Mouse (Mus musculus) liver, embryonic 14.5 days (tissue): ENCODE data around the gene Disc1. TPM values are rescaled to one million over a fixed set of nuclear protein-coding genes. Genes with fewer than 3 reads are reported as not detected.

Source experiments
- ATAC-seq: fragments of 200-750 bp; cut with Nextera tagmentation; 2 replicates; pipeline ENCODE4 v1.8.0; 2017; ENCODE audit warnings: moderate number of reproducible peaks, mild to moderate bottlenecking, moderate library complexity; ENCODE audit not compliant: insufficient read depth
- DNase-seq, 3 experiments: peaks; one replicate each; pipeline ENCODE4 v3.0.0-alpha.2; 2012 to 2013; ENCODE audit warnings: low read depth in 3 of 3, low spot score in 3 of 3
- H3K27ac ChIP-seq: fragments of 300-500 bp; sonication (generic); 2 replicates; pipeline ENCODE4 v1.5.1; 2014; ENCODE audit warnings: moderate library complexity, mild to moderate bottlenecking, control low read depth, inconsistent platforms
- H3K27me3 ChIP-seq: fragments of 300-500 bp; sonication (generic); 2 replicates; pipeline ENCODE4 v1.6.1; 2014; ENCODE audit warnings: mild to moderate bottlenecking, low read length, moderate library complexity; ENCODE audit not compliant: control insufficient read depth, insufficient read depth
- H3K36me3 ChIP-seq: fragments of 300-500 bp; sonication (generic); replicated peaks from 2 replicates; pipeline ENCODE4 v1.6.1; 2014; ENCODE audit warnings: low read depth; ENCODE audit not compliant: control insufficient read depth, insufficient read depth
- H3K4me1 ChIP-seq, 2 experiments: fragments of 200-500 bp in 1 of 2; fragments of 300-500 bp in 1 of 2; sonication (generic) in 1 of 2; replicated peaks; 2 replicates each; pipeline ENCODE4 v1.6.1; 2012 to 2014; ENCODE audit warnings: antibody characterized with exemption in 1 of 2, inconsistent platforms in 1 of 2, low read length in 1 of 2; ENCODE audit not compliant: control insufficient read depth in 2 of 2, insufficient read depth in 2 of 2
- H3K4me2 ChIP-seq: fragments of 300-500 bp; sonication (generic); 2 replicates; pipeline ENCODE4 v1.6.1; 2014; ENCODE audit warnings: low read depth, mild to moderate bottlenecking, control low read depth, moderate library complexity
- H3K4me3 ChIP-seq, 2 experiments: fragments of 200-500 bp in 1 of 2; fragments of 300-500 bp in 1 of 2; sonication (generic) in 1 of 2; 2 replicates each; pipeline ENCODE4 v1.5.1; 2012 to 2014; ENCODE audit warnings: low read depth in 2 of 2, low read length in 2 of 2, mild to moderate bottlenecking in 2 of 2, control low read depth in 1 of 2, inconsistent platforms in 1 of 2, moderate library complexity in 1 of 2; ENCODE audit not compliant: insufficient read depth in 1 of 2
- H3K9ac ChIP-seq: fragments of 300-500 bp; sonication (generic); replicated peaks from 2 replicates; pipeline ENCODE4 v1.6.1; 2014; ENCODE audit warnings: mild to moderate bottlenecking, control low read depth, moderate library complexity
- H3K9me3 ChIP-seq: fragments of 300-500 bp; sonication (generic); 2 replicates; pipeline ENCODE4 v1.6.1; 2016; ENCODE audit warnings: low read length, mixed read lengths; ENCODE audit not compliant: control insufficient read depth
- CTCF ChIP-seq: IDR thresholded peaks from 2 replicates; pipeline ENCODE4 v1.5.1; 2016; ENCODE audit warnings: antibody characterized with exemption, low read depth, control low read depth
- EP300 ChIP-seq: IDR thresholded peaks from 2 replicates; pipeline ENCODE4 v1.6.1; 2016; ENCODE audit warnings: antibody characterized with exemption, low read depth
- WGBS: fragments of 180-500 bp; shearing (Covaris S2); extraction: QIAGEN DNeasy Blood & Tissue Kit; methylation state at CpG from one replicate; pipeline ENCODE4 v1.1.7; 2014; ENCODE audit not compliant: insufficient replicate concordance; 5-methylcytosine and 5-hydroxymethylcytosine counted together
- polyA plus RNA-seq, 2 experiments: library from polyadenylated mRNA; depleted of rRNA in 1 of 2; stranded (reverse) in 1 of 2; unstranded in 1 of 2; fragments of >200 nt; fragmentation: Nextera tagmentation in 1 of 2; extraction: Ambion mirVana in 1 of 2; gene quantifications; 2 replicates each; pipeline versions ENCODE4 v1.2.1 to v1.2.3; 2012 to 2014

Gene Disc1
- polyA plus RNA-seq, 2 experiments: 0.11 to 0.17 TPM

DNA sequence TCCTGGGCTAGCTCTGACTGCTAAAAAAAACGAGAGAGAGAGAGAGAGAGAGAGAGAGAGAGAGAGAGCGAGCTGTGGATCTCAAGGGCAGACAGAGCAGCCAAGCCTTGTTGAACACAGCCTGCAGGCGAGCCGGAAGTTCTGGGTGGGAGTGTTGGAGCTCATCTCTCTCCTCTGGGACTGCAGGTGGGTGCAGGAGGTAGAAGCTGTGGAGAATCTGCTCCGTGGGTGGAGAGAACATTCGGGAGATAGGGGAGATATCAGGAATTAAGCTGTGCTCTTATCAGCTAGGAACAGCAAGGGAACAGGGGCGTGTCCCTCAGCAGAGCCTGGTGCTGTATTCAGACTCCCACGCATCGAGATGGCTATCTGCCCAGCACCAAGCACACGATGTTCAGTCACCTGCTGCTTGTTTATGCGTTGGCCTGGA, 79.7 kb downstream of the Disc1 start:
- 21% methylated on average over 11 of the region's 11 CpGs for whole genome bisulfite sequencing
- Histone ChIP-seq H3K27ac (no peak overlapping the region), H3K4me1 (peaks cover 2 to 10% of the 10 kb centered on the region in 2 experiments; a peak in 3 of 4 replicates), H3K9ac (no peak overlapping the region), H3K4me3 (no peak overlapping the region), H3K4me2 (no peak overlapping the region), H3K36me3 (no peaks in the 10 kb centered on the region), H3K9me3 (no peaks in the 10 kb centered on the region), H3K27me3 (no peaks in the 10 kb centered on the region)
- TF ChIP-seq CTCF: no peak
- peak; percentile 52 for TF ChIP-seq EP300
- DNase-seq (peak; percentile 31 to 53 (median 42)), ATAC-seq (peak; percentile 78)

DNA sequence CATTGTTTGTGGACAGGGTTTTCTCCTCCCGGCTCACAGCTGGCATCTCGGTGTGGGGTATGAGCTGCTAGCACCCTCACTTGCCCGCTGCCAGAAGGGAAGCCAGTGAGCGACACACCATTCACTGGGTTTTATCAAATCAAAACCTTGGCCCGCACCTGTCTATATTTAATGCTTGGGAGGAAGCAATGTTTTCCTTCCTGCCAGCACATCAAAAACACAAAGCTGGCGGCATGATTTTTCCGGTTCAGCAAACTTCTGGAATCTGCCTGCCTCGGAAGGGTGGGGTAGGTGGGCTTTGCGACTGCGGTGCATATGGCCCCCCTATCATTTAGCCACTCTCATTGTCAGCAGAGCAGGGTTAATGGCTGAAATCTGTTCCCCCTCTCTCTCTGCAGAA, 80.9 kb downstream of the Disc1 start:
- H3K4me3 ChIP-seq: no peak overlapping the region
- H3K36me3 ChIP-seq: no peaks in the 10 kb centered on the region
- no peak overlapping the region for H3K9ac ChIP-seq
- TF ChIP-seq EP300 (no peak), CTCF (no peak)
- H3K4me1 ChIP-seq: peaks cover 2 to 10% of the 10 kb centered on the region in 2 experiments; a peak in 3 of 4 replicates
- no peak for ATAC-seq
- H3K27ac ChIP-seq: no peak overlapping the region
- H3K27me3 ChIP-seq: no peaks in the 10 kb centered on the region
- no peaks in the 10 kb centered on the region for H3K9me3 ChIP-seq
- WGBS: 78% methylated on average over 10 of the region's 10 CpGs
- no peak overlapping the region for H3K4me2 ChIP-seq
- no peak for DNase-seq

DNA sequence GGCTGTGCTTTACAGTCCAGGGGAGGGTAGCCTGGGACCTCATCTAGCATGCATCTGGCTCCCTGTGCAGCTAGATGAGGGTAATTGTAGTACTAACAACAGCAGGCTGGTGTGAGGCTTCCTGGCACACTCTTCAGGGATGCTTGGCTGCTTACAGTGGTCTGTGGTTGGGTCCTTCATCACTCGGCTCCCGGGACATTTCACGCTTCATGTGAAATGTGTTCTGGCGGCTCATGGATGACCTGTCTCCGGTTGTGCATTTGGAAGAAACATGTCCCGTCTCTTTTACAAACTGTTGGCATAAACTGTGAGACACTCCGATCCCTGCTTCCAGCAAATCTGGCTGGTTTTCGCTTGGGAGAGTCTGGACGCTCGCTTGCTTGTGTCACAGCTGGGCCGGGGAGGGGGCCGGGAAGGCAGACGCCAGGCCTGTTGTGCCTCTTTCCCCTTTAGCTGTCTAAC, 85.7 kb downstream of the Disc1 start:
- Histone ChIP-seq H3K4me2 (no peak overlapping the region), H3K4me1 (no peaks in the 10 kb centered on the region), H3K9me3 (no peaks in the 10 kb centered on the region), H3K36me3 (no peaks in the 10 kb centered on the region), H3K27me3 (no peaks in the 10 kb centered on the region), H3K9ac (no peak overlapping the region), H3K4me3 (no peak overlapping the region), H3K27ac (no peak overlapping the region)
- no peak for TF ChIP-seq CTCF
- no peak for TF ChIP-seq EP300
- ATAC-seq (no peak), DNase-seq (no peak)
- WGBS: 75% methylated on average over 13 of the region's 13 CpGs

- no peaks in the 10 kb centered on the region for H3K9me3 ChIP-seq
- TF ChIP-seq CTCF (no peak), EP300 (no peak)
- H3K4me1 ChIP-seq: no peaks in the 10 kb centered on the region
- no peak overlapping the region for H3K27ac ChIP-seq
- H3K4me3 ChIP-seq: no peak overlapping the region
- no peak for DNase-seq
- WGBS: 60% methylated on average over 7 of the region's 7 CpGs
- no peaks in the 10 kb centered on the region for H3K27me3 ChIP-seq
- no peaks in the 10 kb centered on the region for H3K36me3 ChIP-seq
- no peak overlapping the region for H3K4me2 ChIP-seq
- no peak overlapping the region for H3K9ac ChIP-seq
- no peak for ATAC-seq
Measured at GRCm38 (mm10) chr8:125140965-125141364, 87.0 kb downstream of the Disc1 start.

GRCm38 (mm10) chr8:125156863-125157640, 103.1 kb downstream of the Disc1 start:
- ATAC-seq (no peak), DNase-seq (no peak)
- no peaks in the 10 kb centered on the region for H3K4me1 ChIP-seq
- 77% methylated on average over 20 of the region's 20 CpGs for WGBS
- no peak overlapping the region for H3K9ac ChIP-seq
- H3K9me3 ChIP-seq: no peaks in the 10 kb centered on the region
- H3K4me2 ChIP-seq: no peak overlapping the region
- no peaks in the 10 kb centered on the region for H3K27me3 ChIP-seq
- no peaks in the 10 kb centered on the region for H3K36me3 ChIP-seq
- H3K4me3 ChIP-seq: no peak overlapping the region
- TF ChIP-seq CTCF (no peak), EP300 (no peak)
- H3K27ac ChIP-seq: no peak overlapping the region
